Mouse (Mus musculus) limb, embryonic 12.5 days (tissue): ENCODE results near the gene Map2k6. TPM values are rescaled to one million over a fixed set of nuclear protein-coding genes. Genes with fewer than 3 reads are reported as not detected.

Experiments used
- ATAC-seq: fragments of 200-750 bp; cut with Nextera tagmentation; 2 replicates; pipeline ENCODE4 v1.8.0; 2017; ENCODE audit warnings: low read depth, moderate TSS enrichment; ENCODE audit not compliant: insufficient number of reproducible peaks, insufficient read depth, low FRiP score, low TSS enrichment
- H3K27ac ChIP-seq: fragments of 300-500 bp; sonication (generic); 2 replicates; pipeline ENCODE4 v1.5.1; 2016; ENCODE audit warnings: mild to moderate bottlenecking, moderate library complexity
- H3K27me3 ChIP-seq: fragments of 300-500 bp; sonication (generic); 2 replicates; pipeline ENCODE4 v1.6.1; 2016; ENCODE audit warnings: mild to moderate bottlenecking, moderate library complexity
- H3K36me3 ChIP-seq: fragments of 300-500 bp; sonication (generic); 2 replicates; pipeline ENCODE4 v1.6.1; 2016; ENCODE audit warnings: mild to moderate bottlenecking, moderate library complexity
- H3K4me1 ChIP-seq: fragments of 300-500 bp; sonication (generic); replicated peaks from 2 replicates; pipeline ENCODE4 v1.6.1; 2016
- H3K4me2 ChIP-seq: fragments of 300-500 bp; sonication (generic); 2 replicates; pipeline ENCODE4 v1.6.1; 2016; ENCODE audit warnings: mild to moderate bottlenecking, moderate library complexity
- H3K4me3 ChIP-seq: fragments of 300-500 bp; sonication (generic); replicated peaks from 2 replicates; pipeline ENCODE4 v1.5.1; 2016; ENCODE audit warnings: mild to moderate bottlenecking
- H3K9ac ChIP-seq: fragments of 300-500 bp; sonication (generic); replicated peaks from 2 replicates; pipeline ENCODE4 v1.6.1; 2016; ENCODE audit warnings: mild to moderate bottlenecking, moderate library complexity
- H3K9me3 ChIP-seq: fragments of 300-500 bp; sonication (generic); 2 replicates; pipeline ENCODE4 v1.6.1; 2016; ENCODE audit warnings: mild to moderate bottlenecking, moderate library complexity
- whole genome bisulfite sequencing: fragments of 180-500 bp; shearing (Covaris S2); methylation state at CpG from one replicate; pipeline ENCODE4 v1.1.7; 2016; 5-methylcytosine and 5-hydroxymethylcytosine counted together
- polyA plus RNA-seq: library from polyadenylated mRNA; unstranded; fragments of >200 nt; fragmentation: Nextera tagmentation; extraction: Ambion mirVana; gene quantifications from 2 replicates; pipeline ENCODE4 v1.2.1, GENCODE M21; 2016

The Map2k6 gene
- polyA plus RNA-seq, 1 experiment from 2014 or later: 49.2 TPM

DNA sequence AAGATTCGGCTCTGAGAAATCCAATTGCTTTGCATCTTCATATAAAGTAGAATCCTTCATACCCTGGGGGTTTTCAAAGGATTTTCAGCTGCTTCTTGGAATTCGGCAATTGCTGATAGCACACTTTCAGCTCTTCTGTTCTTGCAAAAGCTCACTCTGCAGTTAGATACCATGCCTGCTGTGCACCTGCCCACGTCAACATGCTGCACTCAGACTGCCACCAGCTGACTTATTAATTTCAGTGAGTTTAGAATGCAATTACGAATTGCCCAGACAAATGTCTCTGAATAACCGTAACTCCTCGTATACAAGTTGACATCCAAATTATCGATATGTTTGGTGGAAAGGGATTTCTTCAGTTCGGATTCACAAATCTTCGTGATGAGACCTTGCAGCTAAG, 24.9 kb upstream of the Map2k6 start:
- Histone ChIP-seq H3K9me3 (no peaks in the 10 kb centered on the region), H3K9ac (no peak overlapping the region), H3K4me2 (no peak overlapping the region), H3K36me3 (no peaks in the 10 kb centered on the region), H3K27me3 (no peaks in the 10 kb centered on the region), H3K27ac (no peak overlapping the region), H3K4me1 (peaks cover 11% of the 10 kb centered on the region; the same call in 1 of the 2 replicates), H3K4me3 (no peak overlapping the region)
- no peak for ATAC-seq
- 85% methylated on average over 9 of the region's 9 CpGs for WGBS

- peak; percentile 71 for ATAC-seq
- peak overlapping the region; percentile 39 for H3K4me3 ChIP-seq
- peaks cover 11% of the 10 kb centered on the region for H3K4me1 ChIP-seq
- peak overlapping the region; percentile 41 for H3K27ac ChIP-seq
- no peaks in the 10 kb centered on the region for H3K27me3 ChIP-seq
- H3K36me3 ChIP-seq: no peaks in the 10 kb centered on the region
- H3K9ac ChIP-seq: peak overlapping the region; percentile 48
- 8% methylated on average over 20 of the region's 20 CpGs for WGBS
- H3K4me2 ChIP-seq: peak overlapping the region; percentile 73
- H3K9me3 ChIP-seq: no peaks in the 10 kb centered on the region
Observed at GRCm38 (mm10) chr11:110379661-110380309, 19.1 kb upstream of the Map2k6 start.

- ATAC-seq: no peak
- Histone ChIP-seq H3K27ac (peak overlapping the region; percentile 41; the same call in 1 of the 2 replicates), H3K9ac (peak overlapping the region; percentile 14; the same call in 1 of the 2 replicates)
Observed at GRCm38 (mm10) chr11:110380310-110380668, 18.6 kb upstream of the Map2k6 start.

DNA sequence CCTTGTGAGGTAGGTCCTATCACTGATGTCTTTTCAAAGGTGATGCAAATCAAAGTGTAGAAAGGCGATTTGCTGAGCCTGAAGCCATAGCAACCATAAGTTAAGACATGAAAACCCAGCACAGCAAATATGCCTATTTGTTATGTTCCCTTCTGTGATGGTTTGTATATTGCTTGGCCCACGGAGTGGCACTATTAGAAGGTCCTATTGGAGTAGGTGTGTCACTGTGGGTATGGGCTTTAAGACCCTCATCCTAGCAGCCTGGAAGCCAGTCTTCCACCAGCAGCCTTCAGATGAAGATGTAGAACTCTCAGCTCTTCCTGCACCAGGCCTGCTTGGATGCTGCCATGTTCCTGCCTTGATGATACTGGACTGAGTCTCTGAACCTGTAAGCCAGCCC, 13.4 kb upstream of the Map2k6 start:
- H3K36me3 ChIP-seq: no peaks in the 10 kb centered on the region
- H3K4me2 ChIP-seq: no peak overlapping the region
- peaks cover 1% of the 10 kb centered on the region; the same call in 1 of the 2 replicates for H3K4me1 ChIP-seq
- no peak overlapping the region for H3K27ac ChIP-seq
- no peak for ATAC-seq
- no peak overlapping the region for H3K4me3 ChIP-seq
- H3K9me3 ChIP-seq: no peaks in the 10 kb centered on the region
- H3K9ac ChIP-seq: no peak overlapping the region
- 86% methylated on average over 2 of the region's 2 CpGs for WGBS
- H3K27me3 ChIP-seq: no peaks in the 10 kb centered on the region

More at GRCm38 (mm10) chr11:110380310-110380668, 18.6 kb upstream of the Map2k6 start:
- 24% methylated on average over 15 of the region's 15 CpGs for WGBS
- H3K4me3 ChIP-seq: peak overlapping the region; percentile 39
- H3K9me3 ChIP-seq: no peaks in the 10 kb centered on the region
- peaks cover 11% of the 10 kb centered on the region for H3K4me1 ChIP-seq
- no peaks in the 10 kb centered on the region for H3K36me3 ChIP-seq
- peak overlapping the region; percentile 73 for H3K4me2 ChIP-seq
- no peaks in the 10 kb centered on the region for H3K27me3 ChIP-seq

DNA sequence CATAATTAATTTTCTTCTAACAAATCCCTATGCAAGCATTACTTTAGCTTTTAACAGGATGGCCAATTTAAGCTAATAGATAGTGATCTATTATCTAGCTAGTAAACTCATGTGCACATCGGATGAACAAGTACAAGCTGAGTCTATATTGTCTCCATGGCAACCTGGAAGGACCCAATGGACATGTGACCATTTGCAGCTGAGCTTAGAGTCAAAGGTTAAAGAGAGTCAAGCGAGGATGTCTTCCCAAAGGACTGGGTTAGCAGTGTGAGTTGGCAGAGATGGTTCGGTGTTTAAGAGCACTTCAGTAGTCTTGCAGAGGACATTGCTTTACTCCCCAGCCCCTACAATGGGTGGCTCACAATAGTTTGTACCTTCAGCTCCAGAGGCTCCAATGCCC, 6.2 kb upstream of the Map2k6 start:
- Histone ChIP-seq H3K4me1 (no peaks in the 10 kb centered on the region), H3K4me2 (no peak overlapping the region), H3K27me3 (no peaks in the 10 kb centered on the region), H3K9me3 (no peaks in the 10 kb centered on the region), H3K36me3 (no peaks in the 10 kb centered on the region), H3K4me3 (no peak overlapping the region), H3K9ac (no peak overlapping the region), H3K27ac (no peak overlapping the region)
- 74% methylated on average over 3 of the region's 3 CpGs for WGBS
- ATAC-seq: no peak

- 84% methylated on average over 5 of the region's 5 CpGs for WGBS
- no peaks in the 10 kb centered on the region for H3K36me3 ChIP-seq
- H3K9me3 ChIP-seq: no peaks in the 10 kb centered on the region
- H3K4me3 ChIP-seq: no peak overlapping the region
- no peak overlapping the region for H3K9ac ChIP-seq
- no peaks in the 10 kb centered on the region for H3K4me1 ChIP-seq
- ATAC-seq: no peak
- no peak overlapping the region for H3K27ac ChIP-seq
- H3K27me3 ChIP-seq: no peaks in the 10 kb centered on the region
- H3K4me2 ChIP-seq: no peak overlapping the region
Observed at GRCm38 (mm10) chr11:110394788-110395452, 4.0 kb upstream of the Map2k6 start.

DNA sequence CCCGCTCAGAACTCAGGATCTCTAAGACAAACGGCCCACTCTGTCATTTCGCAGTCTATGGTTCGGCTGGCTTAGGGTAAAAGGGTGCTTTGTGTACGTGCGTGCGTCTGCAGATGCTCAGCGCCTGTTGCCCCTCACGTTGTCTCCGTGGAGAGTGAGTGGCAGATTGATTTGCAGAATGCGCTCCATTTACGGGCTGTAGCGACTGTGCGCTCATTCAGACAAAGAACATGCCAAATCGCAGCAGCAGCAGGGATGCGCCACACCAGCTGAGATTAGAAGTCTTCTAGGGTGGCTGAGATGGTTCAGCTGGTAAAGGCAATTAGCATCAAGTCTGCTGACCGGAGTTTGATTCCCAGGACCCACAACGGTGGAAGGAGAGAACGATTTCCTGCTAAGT, 2.8 kb upstream of the Map2k6 start:
- Histone ChIP-seq H3K9me3 (no peaks in the 10 kb centered on the region), H3K36me3 (no peaks in the 10 kb centered on the region), H3K4me2 (no peak overlapping the region), H3K9ac (no peak overlapping the region), H3K27me3 (no peaks in the 10 kb centered on the region), H3K4me3 (no peak overlapping the region), H3K4me1 (peaks cover 4% of the 10 kb centered on the region), H3K27ac (no peak overlapping the region)
- ATAC-seq: no peak
- 60% methylated on average over 19 of the region's 19 CpGs for WGBS

- H3K27me3 ChIP-seq: no peaks in the 10 kb centered on the region
- H3K4me2 ChIP-seq: peak overlapping the region; percentile 79
- peak overlapping the region; percentile 68 for H3K9ac ChIP-seq
- no peaks in the 10 kb centered on the region for H3K9me3 ChIP-seq
- H3K36me3 ChIP-seq: no peaks in the 10 kb centered on the region
- 12% methylated on average over 15 of the region's 15 CpGs for WGBS
- H3K27ac ChIP-seq: peak overlapping the region; percentile 75
- peak; percentile 16; the same call in 1 of the 2 replicates for ATAC-seq
- H3K4me1 ChIP-seq: peaks cover 22% of the 10 kb centered on the region
- H3K4me3 ChIP-seq: peak overlapping the region; percentile 60
Observed at GRCm38 (mm10) chr11:110399240-110400150, 573 bp downstream of the Map2k6 start.

DNA sequence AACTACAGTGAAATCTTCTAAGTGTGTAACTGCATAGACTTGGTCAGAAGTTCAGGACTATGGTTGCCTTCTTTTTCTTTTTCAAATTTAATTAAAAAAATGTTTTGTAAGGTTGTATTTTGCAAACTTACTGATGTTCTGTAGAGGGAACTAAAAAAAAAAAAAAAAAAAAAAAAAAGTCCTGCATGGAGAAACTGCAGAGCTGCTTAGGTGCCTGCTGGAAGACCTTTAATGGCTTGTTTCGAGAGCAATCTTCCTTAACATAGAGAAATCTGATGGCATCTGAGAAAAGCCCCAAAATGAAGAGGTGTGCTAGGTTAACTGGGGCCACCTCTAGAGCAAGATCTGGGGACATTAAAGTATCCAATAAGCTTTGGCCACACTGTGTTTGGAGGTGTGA, 1.4 kb downstream of the Map2k6 start:
- H3K36me3 ChIP-seq: no peaks in the 10 kb centered on the region
- peak overlapping the region; percentile 60 for H3K4me3 ChIP-seq
- 21% methylated on average over 1 of the region's 1 CpGs for WGBS
- ATAC-seq: no peak
- peaks cover 22% of the 10 kb centered on the region for H3K4me1 ChIP-seq
- peak overlapping the region; percentile 79 for H3K4me2 ChIP-seq
- no peaks in the 10 kb centered on the region for H3K27me3 ChIP-seq
- peak overlapping the region; percentile 68; the same call in 1 of the 2 replicates for H3K9ac ChIP-seq
- H3K27ac ChIP-seq: no peak overlapping the region
- H3K9me3 ChIP-seq: no peaks in the 10 kb centered on the region

DNA sequence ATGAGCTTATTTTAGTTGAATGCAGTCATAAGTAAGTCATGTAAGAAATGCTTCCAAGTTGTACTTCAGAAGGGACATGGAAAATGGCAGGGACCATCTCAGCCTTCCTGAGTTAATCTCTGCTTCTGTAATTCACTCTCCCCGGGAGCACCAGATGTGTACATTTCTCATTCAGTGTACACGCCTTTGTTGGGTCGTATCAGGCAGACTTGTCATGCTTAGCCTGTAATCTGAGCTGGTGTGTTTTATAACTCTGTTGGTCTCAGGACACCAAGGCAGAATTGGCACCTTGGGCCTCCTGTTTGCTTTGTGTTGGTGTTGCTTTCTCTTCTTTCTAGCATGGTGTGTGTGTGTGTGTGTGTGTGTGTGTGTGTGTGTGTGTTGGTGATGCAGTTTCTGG, 3.7 kb downstream of the Map2k6 start:
- H3K9me3 ChIP-seq: no peaks in the 10 kb centered on the region
- peaks cover 22% of the 10 kb centered on the region for H3K4me1 ChIP-seq
- peak overlapping the region; percentile 79 for H3K4me2 ChIP-seq
- 18% methylated on average over 3 of the region's 3 CpGs for WGBS
- H3K4me3 ChIP-seq: no peak overlapping the region
- no peak overlapping the region for H3K9ac ChIP-seq
- H3K27me3 ChIP-seq: no peaks in the 10 kb centered on the region
- no peak for ATAC-seq
- H3K36me3 ChIP-seq: no peaks in the 10 kb centered on the region
- H3K27ac ChIP-seq: peak overlapping the region; percentile 76

- no peak overlapping the region for H3K4me3 ChIP-seq
- no peak for ATAC-seq
Observed at GRCm38 (mm10) chr11:110403602-110404001, 4.7 kb downstream of the Map2k6 start.

More at GRCm38 (mm10) chr11:110403602-110404001, 4.7 kb downstream of the Map2k6 start:
- Histone ChIP-seq H3K27ac (no peak overlapping the region), H3K4me2 (no peak overlapping the region), H3K36me3 (no peaks in the 10 kb centered on the region), H3K9me3 (no peaks in the 10 kb centered on the region), H3K4me1 (peaks cover 22% of the 10 kb centered on the region), H3K9ac (no peak overlapping the region), H3K27me3 (no peaks in the 10 kb centered on the region)
- WGBS: 91% methylated on average over 2 of the region's 2 CpGs
